Mouse (Mus musculus) brain, embryonic 14.5 days (tissue): ENCODE data around the gene Tut4. TPM values are rescaled to one million over a fixed set of nuclear protein-coding genes. Genes with fewer than 3 reads are reported as not detected.

Experiments used
- DNase-seq: peaks from one replicate; pipeline ENCODE4 v3.0.0-alpha.2; 2011; ENCODE audit warnings: low read depth
- CTCF ChIP-seq: fragments of 200-500 bp; IDR thresholded peaks from 2 replicates; pipeline ENCODE4 v1.5.1; 2012; ENCODE audit warnings: inconsistent platforms, mild to moderate bottlenecking, moderate library complexity, borderline replicate concordance; ENCODE audit not compliant: insufficient read depth, insufficient read length; ENCODE audit errors: extremely low read depth
- POLR2A ChIP-seq: fragments of 200-500 bp; IDR thresholded peaks from 2 replicates; pipeline ENCODE4 v1.6.1; 2012; ENCODE audit warnings: mild to moderate bottlenecking, inconsistent platforms, borderline replicate concordance; ENCODE audit not compliant: poor library complexity, insufficient read depth, insufficient read length, severe bottlenecking; ENCODE audit errors: extremely low read depth
- polyA plus RNA-seq: library from polyadenylated mRNA; depleted of rRNA; stranded (reverse); fragments of >200 nt; gene quantifications from 2 replicates; pipeline ENCODE4 v1.2.3, GENCODE M21; 2012; rRNA removed

Gene Tut4
- polyA plus RNA-seq, result 158 and 180 TPM in 2 replicates

- no peak for TF ChIP-seq CTCF
- TF ChIP-seq POLR2A, result peak; percentile 86
- peak; percentile 98 for DNase-seq
Observed at GRCm38 (mm10) chr4:108459231-108460155, at the start of gene Tut4. Gene Tut4, plus strand, starts transcription at chr4:108459426.

GRCm38 (mm10) chr4:108424587-108424986, 34.6 kb upstream of the Tut4 start:
- no peak for DNase-seq
- TF ChIP-seq POLR2A (no peak), CTCF (no peak)

- no peak for DNase-seq
- TF ChIP-seq POLR2A (no peak), CTCF (no peak)
Observed at GRCm38 (mm10) chr4:108427719-108428340, 31.4 kb upstream of the Tut4 start.

- DNase-seq, result no peak
- TF ChIP-seq CTCF (no peak), POLR2A (no peak)
Observed at GRCm38 (mm10) chr4:108428341-108428721, 30.9 kb upstream of the Tut4 start.

GRCm38 (mm10) chr4:108430656-108431560, 28.3 kb upstream of the Tut4 start:
- peak; percentile 94 for DNase-seq
- no peak for TF ChIP-seq POLR2A
- TF ChIP-seq CTCF, result no peak

- TF ChIP-seq POLR2A, result no peak
- no peak for TF ChIP-seq CTCF
- DNase-seq, result no peak
Observed at GRCm38 (mm10) chr4:108431561-108431936, 27.7 kb upstream of the Tut4 start.

- DNase-seq, result peak; percentile 41
- TF ChIP-seq CTCF (no peak), POLR2A (no peak)
Observed at GRCm38 (mm10) chr4:108433341-108433740, 25.9 kb upstream of the Tut4 start.

DNA sequence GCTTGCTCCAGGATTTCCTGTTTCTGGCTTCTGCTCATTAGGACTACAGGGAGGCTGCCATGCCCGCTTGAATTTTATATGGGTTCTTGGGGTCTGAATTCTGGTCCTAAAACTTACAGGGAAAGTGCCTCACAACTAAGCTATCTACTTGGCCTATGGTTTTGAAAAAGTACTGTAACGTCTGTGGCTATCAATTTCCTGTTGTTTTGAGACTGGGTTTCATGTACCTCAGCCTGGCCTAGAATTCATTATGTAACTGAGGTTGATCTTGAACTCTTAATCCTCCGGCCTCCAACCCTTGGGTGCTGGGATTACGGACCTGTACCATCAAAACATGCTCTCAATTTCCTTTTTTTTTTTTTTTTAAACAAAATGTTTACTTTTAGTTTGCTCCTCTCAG, 25.0 kb upstream of the Tut4 start:
- no peak for TF ChIP-seq POLR2A
- TF ChIP-seq CTCF, result no peak
- DNase-seq, result no peak

GRCm38 (mm10) chr4:108434781-108435180, 24.4 kb upstream of the Tut4 start:
- no peak for DNase-seq
- TF ChIP-seq CTCF (no peak), POLR2A (no peak)

GRCm38 (mm10) chr4:108435646-108436045, 23.6 kb upstream of the Tut4 start:
- no peak for TF ChIP-seq POLR2A
- TF ChIP-seq CTCF, result no peak
- DNase-seq, result no peak

DNA sequence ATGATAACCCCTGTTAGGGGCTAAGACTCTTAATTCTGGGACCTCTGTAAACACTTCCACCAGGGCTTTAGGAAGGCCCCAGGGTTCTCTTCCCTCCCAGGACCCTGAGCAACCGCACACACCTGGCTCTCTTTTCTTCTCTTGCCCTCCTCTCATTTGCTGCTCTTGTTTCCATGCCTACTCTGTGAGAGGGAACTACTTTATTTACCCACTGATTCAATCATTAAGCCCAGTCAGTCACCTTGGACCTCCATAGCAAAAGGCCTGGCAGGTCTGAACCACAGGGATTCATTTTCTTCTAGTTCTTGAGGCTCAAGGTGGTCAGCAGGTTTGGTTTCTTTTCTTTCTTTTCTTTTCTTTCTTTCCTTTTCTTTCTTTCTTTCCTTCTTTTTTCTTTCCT, 23.0 kb upstream of the Tut4 start:
- TF ChIP-seq POLR2A (no peak), CTCF (no peak)
- DNase-seq, result no peak
